Mouse (Mus musculus): ENCODE data around the gene Iqsec3. TPM values are rescaled to one million over a fixed set of nuclear protein-coding genes. Genes with fewer than 3 reads are reported as not detected.
A peak's percentile ranks its signal among the peaks of the same experiment; 100 is the strongest.

The Iqsec3 gene
- polyA plus RNA-seq, 1 experiment from 2014 or later: 11.0 TPM

DNA sequence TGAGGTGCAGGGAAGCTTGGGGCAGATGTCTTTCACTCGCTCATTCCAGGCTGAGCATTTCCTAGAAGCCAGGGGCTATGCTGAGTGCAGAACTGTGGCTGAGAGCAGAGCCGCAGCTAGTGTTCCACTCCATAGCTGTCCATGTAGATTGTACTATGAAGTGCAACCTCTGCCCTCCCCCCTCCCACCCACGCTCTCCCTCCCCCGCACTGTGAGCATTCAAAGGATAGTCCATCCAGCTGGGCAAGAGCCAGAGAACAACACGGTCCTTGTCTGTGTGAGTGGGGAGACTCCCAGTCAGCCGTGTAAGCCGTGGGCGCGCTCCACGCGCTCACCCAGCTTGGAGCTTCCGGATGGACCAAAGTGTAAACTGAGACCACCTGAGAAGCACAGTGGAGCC lies 49.1 kb downstream of the Iqsec3 start:
- Histone ChIP-seq H3K36me3 (ENCODE audit: control insufficient read depth, insufficient read depth, low read length) (no peaks in the 10 kb centered on the region), H3K27me3 (ENCODE audit: control insufficient read depth, insufficient read depth, low read depth, low read length) (no peaks in the 10 kb centered on the region), H3K4me3 (ENCODE audit: low read depth, low read length) (no peak overlapping the region), H3K9me3 (replicated peaks; ENCODE audit: control insufficient read depth, low read length, poor library complexity, severe bottlenecking) (no peaks in the 10 kb centered on the region), H3K27ac (ENCODE audit: low read length) (no peak overlapping the region), H3K9ac (ENCODE audit: low read depth, low read length) (no peak overlapping the region), H3K4me2 (ENCODE audit: low read length) (no peak overlapping the region), H3K4me1 (ENCODE audit: control insufficient read depth, insufficient read depth, low read length) (no peaks in the 10 kb centered on the region)
- WGBS: 45% methylated on average over 12 of the region's 12 CpGs
- ATAC-seq: peak; percentile 23; the same call in 1 of the 2 replicates

DNA sequence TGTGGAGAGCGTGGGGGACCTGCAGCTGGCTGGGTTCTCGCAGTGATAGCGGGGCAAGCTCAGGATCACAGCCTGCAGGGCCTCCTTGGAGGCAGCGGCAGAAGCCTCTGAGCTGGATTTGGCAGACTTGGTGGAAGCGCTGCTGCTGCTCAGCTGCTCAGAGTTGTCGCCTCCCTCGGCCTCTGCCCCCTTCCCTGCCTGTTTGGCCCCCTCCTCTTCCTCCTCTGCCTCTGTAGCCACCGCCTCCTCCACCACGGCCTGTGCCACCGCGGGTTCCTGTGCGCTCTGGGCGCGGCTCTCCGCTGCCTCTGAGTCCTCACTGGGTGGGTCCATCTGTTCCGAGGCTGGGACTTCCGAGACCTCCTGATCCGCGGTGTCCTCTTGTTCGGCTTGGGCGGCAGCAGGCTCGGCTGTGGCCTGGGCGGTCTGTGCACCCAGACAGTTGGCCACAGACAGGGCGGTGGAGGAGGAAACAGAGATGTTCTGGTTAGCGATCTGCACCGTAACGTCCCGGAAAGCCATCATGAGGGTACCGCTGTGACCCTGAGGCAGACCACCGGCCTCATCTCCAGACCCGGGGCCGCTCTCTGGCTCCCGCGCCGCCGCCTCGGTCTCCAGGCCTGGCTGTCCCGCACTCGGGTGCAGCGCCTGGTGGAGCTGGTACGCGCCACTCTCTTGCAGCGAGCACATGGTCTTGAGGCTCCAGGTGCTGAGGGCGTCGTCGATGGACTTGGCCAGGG lies 60.8 kb downstream of the Iqsec3 start:
- Histone ChIP-seq H3K4me3 (ENCODE audit: low read depth, low read length) (no peak overlapping the region), H3K9me3 (replicated peaks; ENCODE audit: control insufficient read depth, low read length, poor library complexity, severe bottlenecking) (no peaks in the 10 kb centered on the region), H3K27ac (ENCODE audit: low read length) (no peak overlapping the region), H3K4me1 (ENCODE audit: control insufficient read depth, insufficient read depth, low read length) (peaks cover 8% of the 10 kb centered on the region; the same call in 1 of the 2 replicates), H3K4me2 (ENCODE audit: low read length) (peak overlapping the region; percentile 29), H3K27me3 (ENCODE audit: control insufficient read depth, insufficient read depth, low read depth, low read length) (peaks cover 28% of the 10 kb centered on the region), H3K36me3 (ENCODE audit: control insufficient read depth, insufficient read depth, low read length) (peaks cover 2% of the 10 kb centered on the region; the same call in 1 of the 2 replicates), H3K9ac (ENCODE audit: low read depth, low read length) (no peak overlapping the region)
- peak; percentile 33; the same call in 1 of the 2 replicates for ATAC-seq
- 7% methylated on average over 45 of the region's 46 CpGs for WGBS

DNA sequence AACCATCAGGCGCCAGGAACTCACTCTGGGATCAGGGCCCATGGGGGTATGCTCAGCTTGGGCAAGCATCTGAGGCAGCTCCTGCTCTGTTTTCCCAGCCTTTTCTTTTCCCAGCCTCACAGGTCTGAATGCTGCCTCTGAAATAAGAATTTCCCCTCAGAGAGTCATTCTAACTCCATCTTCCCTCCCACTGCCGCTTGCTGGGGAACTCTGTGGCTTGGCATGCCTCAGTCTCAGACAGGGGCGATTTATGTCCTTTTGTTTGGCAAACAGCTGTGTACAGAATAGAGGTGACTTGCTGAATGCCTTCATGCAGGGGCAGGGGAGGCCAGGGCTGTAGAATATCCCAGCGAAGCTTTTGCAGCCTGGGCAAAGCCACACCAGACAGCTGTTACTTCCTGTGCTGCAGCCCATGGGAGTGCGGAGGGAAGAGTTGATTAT lies 65.9 kb downstream of the Iqsec3 start:
- ATAC-seq: no peak

DNA sequence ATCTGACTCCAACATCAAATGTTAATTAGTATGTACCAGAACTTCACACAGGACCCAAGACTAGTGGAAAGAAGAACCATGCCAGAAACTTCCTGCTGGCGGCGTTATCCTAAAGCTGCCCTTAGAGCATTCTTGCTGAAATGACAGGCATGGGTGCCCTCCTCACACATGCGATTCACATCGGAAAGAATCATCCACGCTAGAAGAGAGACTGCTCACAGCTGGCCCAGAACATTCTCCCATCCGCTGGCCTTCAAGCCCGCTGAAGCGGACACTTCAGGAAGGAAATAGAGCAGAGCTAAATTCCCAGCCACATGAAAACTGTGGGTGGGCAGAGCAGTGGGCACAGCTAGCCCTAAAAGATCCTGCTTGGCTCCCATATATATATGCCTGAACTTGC lies 68.2 kb downstream of the Iqsec3 start:
- 86% methylated on average over 8 of the region's 8 CpGs for WGBS
- no peaks in the 10 kb centered on the region for H3K36me3 ChIP-seq (ENCODE audit: control insufficient read depth, insufficient read depth, low read length)
- no peaks in the 10 kb centered on the region for H3K27me3 ChIP-seq (ENCODE audit: control insufficient read depth, insufficient read depth, low read depth, low read length)
- H3K27ac ChIP-seq (ENCODE audit: low read length): no peak overlapping the region
- no peak overlapping the region for H3K4me3 ChIP-seq (ENCODE audit: low read depth, low read length)
- peaks cover 15% of the 10 kb centered on the region; the same call in 1 of the 2 replicates for H3K4me1 ChIP-seq (ENCODE audit: control insufficient read depth, insufficient read depth, low read length)
- no peak for ATAC-seq
- no peaks in the 10 kb centered on the region for H3K9me3 ChIP-seq (replicated peaks; ENCODE audit: control insufficient read depth, low read length, poor library complexity, severe bottlenecking)
- H3K9ac ChIP-seq (ENCODE audit: low read depth, low read length): no peak overlapping the region
- no peak overlapping the region for H3K4me2 ChIP-seq (ENCODE audit: low read length)

More for the DNA sequence above, 65.9 kb downstream of the Iqsec3 start:
- Histone ChIP-seq H3K27me3 (ENCODE audit: control insufficient read depth, insufficient read depth, low read depth, low read length) (peaks cover 10% of the 10 kb centered on the region), H3K4me3 (ENCODE audit: low read depth, low read length) (no peak overlapping the region), H3K4me2 (ENCODE audit: low read length) (no peak overlapping the region), H3K4me1 (ENCODE audit: control insufficient read depth, insufficient read depth, low read length) (peaks cover 13% of the 10 kb centered on the region; the same call in 1 of the 2 replicates), H3K27ac (ENCODE audit: low read length) (no peak overlapping the region), H3K9ac (ENCODE audit: low read depth, low read length) (no peak overlapping the region), H3K36me3 (ENCODE audit: control insufficient read depth, insufficient read depth, low read length) (0 out of 2 replicates have a peak, but pooled peaks cover under 1% of the 10 kb centered on the region), H3K9me3 (replicated peaks; ENCODE audit: control insufficient read depth, low read length, poor library complexity, severe bottlenecking) (no peaks in the 10 kb centered on the region)
- 32% methylated on average over 5 of the region's 5 CpGs for WGBS

DNA sequence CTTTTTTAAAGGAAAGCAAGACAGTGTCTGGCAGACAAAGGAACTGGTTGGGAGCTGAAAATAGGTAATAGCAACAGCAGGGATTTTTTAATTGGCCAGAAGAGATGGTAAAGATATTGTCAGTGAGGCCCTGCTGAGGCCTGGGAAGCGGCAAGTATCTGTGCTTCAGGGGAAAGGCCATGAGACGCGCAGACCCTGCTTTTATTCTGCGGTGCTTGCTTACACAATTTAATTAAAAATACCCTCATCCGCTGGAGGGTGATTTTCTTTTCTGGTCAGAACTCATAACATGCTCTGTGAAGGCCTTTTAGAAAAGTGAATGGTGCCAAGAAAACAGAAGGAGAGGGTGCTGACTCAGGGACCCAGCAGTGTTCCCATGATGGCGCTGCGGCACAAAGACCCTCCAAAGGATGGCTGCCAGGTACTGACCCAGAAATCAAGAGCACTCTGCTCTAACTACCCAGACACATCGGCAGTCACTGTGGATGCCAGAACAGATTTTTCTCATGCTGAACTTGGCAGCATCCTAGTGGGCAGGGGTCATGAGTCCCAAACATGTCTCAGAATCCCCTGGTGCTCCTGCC lies 70.7 kb downstream of the Iqsec3 start:
- Histone ChIP-seq H3K4me3 (ENCODE audit: low read depth, low read length) (no peak overlapping the region), H3K4me2 (ENCODE audit: low read length) (no peak overlapping the region), H3K9ac (ENCODE audit: low read depth, low read length) (no peak overlapping the region), H3K9me3 (replicated peaks; ENCODE audit: control insufficient read depth, low read length, poor library complexity, severe bottlenecking) (no peaks in the 10 kb centered on the region), H3K27ac (ENCODE audit: low read length) (peak overlapping the region; percentile 65), H3K4me1 (ENCODE audit: control insufficient read depth, insufficient read depth, low read length) (peaks cover 12% of the 10 kb centered on the region; the same call in 1 of the 2 replicates), H3K27me3 (ENCODE audit: control insufficient read depth, insufficient read depth, low read depth, low read length) (no peaks in the 10 kb centered on the region), H3K36me3 (ENCODE audit: control insufficient read depth, insufficient read depth, low read length) (no peaks in the 10 kb centered on the region)
- ATAC-seq: peak; percentile 61
- 43% methylated on average over 8 of the region's 8 CpGs for WGBS

DNA sequence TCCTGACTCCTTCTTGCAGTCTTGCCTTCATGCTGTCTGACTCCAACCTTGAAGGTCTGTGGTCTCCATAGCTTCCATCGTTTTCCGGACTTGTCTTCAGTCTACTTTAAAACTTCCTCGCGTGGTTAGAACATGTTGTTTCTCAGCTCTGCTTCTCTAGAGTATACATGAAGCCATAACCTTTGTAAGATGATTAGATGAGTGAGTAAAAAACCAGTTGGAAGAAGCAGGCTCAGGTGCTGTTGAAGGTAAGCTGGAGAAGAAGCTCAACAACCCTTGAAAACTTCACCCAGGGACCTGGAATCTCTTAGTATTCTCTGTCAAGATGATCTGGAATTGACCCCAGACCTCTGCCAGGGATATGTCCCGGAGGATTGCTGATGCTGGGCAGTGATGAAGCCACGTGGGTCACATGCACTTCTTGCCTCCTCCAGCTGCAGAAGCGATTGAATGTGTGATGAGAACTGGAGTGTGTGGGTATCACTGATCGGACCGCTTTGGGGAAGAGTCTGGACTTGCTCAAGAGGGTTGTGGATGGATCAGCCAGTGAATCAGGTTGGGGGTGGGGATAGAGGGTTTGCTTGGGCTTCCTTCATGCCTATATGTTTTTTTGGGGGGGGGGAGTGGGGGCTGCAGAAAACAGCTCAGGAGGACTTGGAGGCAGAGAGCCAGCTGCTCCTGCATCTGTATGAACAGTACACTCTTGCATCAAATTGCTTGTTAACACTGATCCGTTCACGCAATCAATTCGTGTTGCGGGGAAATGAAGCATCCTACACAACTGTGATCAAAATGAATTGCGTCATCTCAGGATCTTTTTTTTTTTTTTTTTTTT lies 71.4 kb downstream of the Iqsec3 start:
- Histone ChIP-seq H3K9ac (ENCODE audit: low read depth, low read length) (no peak overlapping the region), H3K27ac (ENCODE audit: low read length) (peak overlapping the region; percentile 65), H3K27me3 (ENCODE audit: control insufficient read depth, insufficient read depth, low read depth, low read length) (no peaks in the 10 kb centered on the region), H3K4me2 (ENCODE audit: low read length) (no peak overlapping the region), H3K4me1 (ENCODE audit: control insufficient read depth, insufficient read depth, low read length) (peaks cover 12% of the 10 kb centered on the region; the same call in 1 of the 2 replicates), H3K4me3 (ENCODE audit: low read depth, low read length) (no peak overlapping the region), H3K36me3 (ENCODE audit: control insufficient read depth, insufficient read depth, low read length) (no peaks in the 10 kb centered on the region), H3K9me3 (replicated peaks; ENCODE audit: control insufficient read depth, low read length, poor library complexity, severe bottlenecking) (no peaks in the 10 kb centered on the region)
- 59% methylated on average over 14 of the region's 14 CpGs for WGBS
- ATAC-seq: peak; percentile 79

DNA sequence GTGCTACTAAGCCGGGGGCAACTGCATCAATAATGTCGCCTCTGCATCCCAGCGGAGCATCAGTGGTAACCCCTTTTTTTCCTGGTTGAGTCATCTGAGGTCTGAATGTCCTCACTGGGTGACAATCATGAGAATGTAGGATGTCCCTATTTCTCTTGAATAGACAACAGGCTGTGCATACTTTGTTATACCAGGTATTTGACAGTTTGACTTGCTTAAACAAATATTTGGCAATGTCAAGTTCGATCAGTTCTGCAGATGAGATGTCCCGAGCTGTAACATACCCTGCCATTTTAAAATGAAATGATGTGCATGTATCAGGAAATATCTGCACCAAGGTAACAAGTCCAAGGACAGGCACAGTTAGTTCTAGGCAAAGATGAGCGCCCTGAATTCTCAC lies 72.3 kb downstream of the Iqsec3 start:
- no peaks in the 10 kb centered on the region for H3K9me3 ChIP-seq (replicated peaks; ENCODE audit: control insufficient read depth, low read length, poor library complexity, severe bottlenecking)
- H3K9ac ChIP-seq (ENCODE audit: low read depth, low read length): no peak overlapping the region
- no peaks in the 10 kb centered on the region for H3K27me3 ChIP-seq (ENCODE audit: control insufficient read depth, insufficient read depth, low read depth, low read length)
- H3K4me1 ChIP-seq (ENCODE audit: control insufficient read depth, insufficient read depth, low read length): peaks cover 12% of the 10 kb centered on the region; the same call in 1 of the 2 replicates
- no peak overlapping the region for H3K4me3 ChIP-seq (ENCODE audit: low read depth, low read length)
- no peak overlapping the region for H3K27ac ChIP-seq (ENCODE audit: low read length)
- H3K36me3 ChIP-seq (ENCODE audit: control insufficient read depth, insufficient read depth, low read length): no peaks in the 10 kb centered on the region
- no peak for ATAC-seq
- 88% methylated on average over 6 of the region's 6 CpGs for WGBS
- H3K4me2 ChIP-seq (ENCODE audit: low read length): no peak overlapping the region

DNA sequence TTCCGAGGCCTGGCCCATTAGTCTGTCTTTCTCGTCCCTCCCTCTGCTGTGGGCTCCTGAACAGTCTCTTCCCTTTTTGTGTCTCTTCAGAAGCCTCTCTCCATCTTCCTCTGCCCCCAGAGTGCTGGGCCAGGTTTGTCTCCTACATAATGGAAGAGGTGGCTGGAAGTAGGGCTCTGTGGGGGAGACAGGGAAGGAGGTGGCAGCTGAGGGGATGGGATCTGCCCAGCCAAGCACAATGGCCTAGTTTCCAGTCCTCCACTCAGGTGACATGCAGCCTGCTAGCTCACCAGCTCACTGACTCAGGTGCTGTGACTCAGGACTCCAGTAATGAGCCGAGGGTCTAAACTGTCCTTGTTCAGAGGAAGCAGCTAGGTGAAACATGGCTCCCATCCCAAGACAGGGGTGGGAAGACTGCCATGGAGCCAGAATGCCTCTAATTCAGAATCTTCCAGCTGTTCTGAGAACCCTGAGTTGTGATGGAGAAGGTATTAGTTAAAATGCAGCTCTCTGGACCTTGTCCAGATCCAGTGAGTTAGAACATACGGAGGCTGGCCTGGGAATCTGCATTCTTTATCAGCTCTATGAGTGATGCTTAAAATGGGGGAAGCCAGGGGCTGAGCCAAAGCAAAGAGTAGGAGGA lies 80.7 kb downstream of the Iqsec3 start:
- Histone ChIP-seq H3K9ac (ENCODE audit: low read depth, low read length) (no peak overlapping the region), H3K36me3 (ENCODE audit: control insufficient read depth, insufficient read depth, low read length) (0 out of 2 replicates have a peak, but pooled peaks cover 3% of the 10 kb centered on the region), H3K9me3 (replicated peaks; ENCODE audit: control insufficient read depth, low read length, poor library complexity, severe bottlenecking) (no peaks in the 10 kb centered on the region), H3K27me3 (ENCODE audit: control insufficient read depth, insufficient read depth, low read depth, low read length) (no peaks in the 10 kb centered on the region), H3K4me2 (ENCODE audit: low read length) (no peak overlapping the region), H3K4me1 (ENCODE audit: control insufficient read depth, insufficient read depth, low read length) (no peaks in the 10 kb centered on the region), H3K4me3 (ENCODE audit: low read depth, low read length) (no peak overlapping the region), H3K27ac (ENCODE audit: low read length) (no peak overlapping the region)
- 86% methylated on average over 4 of the region's 4 CpGs for WGBS
- no peak for ATAC-seq
